Mouse (Mus musculus) spleen, adult 2 months (tissue): ENCODE measurements around the gene Tmem182. TPM values are rescaled to one million over a fixed set of nuclear protein-coding genes. Genes with fewer than 3 reads are reported as not detected.

Source experiments
- DNase-seq, 2 experiments: peaks; one replicate each; pipeline versions ENCODE4 v3.0.0 to v3.0.0-alpha.2; 2012 to 2021; ENCODE audit warnings: low spot score in 2 of 2, low read depth in 1 of 2
- H3K27ac ChIP-seq: fragments of 200-500 bp; 2 replicates; pipeline ENCODE4 v1.5.1; 2012; ENCODE audit warnings: low read length, inconsistent platforms; ENCODE audit not compliant: insufficient read depth
- H3K27me3 ChIP-seq: fragments of 200-500 bp; 2 replicates; pipeline ENCODE4 v1.6.1; 2012; ENCODE audit warnings: mild to moderate bottlenecking, moderate library complexity, low read length, inconsistent platforms; ENCODE audit not compliant: control insufficient read depth, insufficient read depth
- H3K36me3 ChIP-seq: fragments of 200-500 bp; 2 replicates; pipeline ENCODE4 v1.6.1; 2012; ENCODE audit warnings: mild to moderate bottlenecking, low read length, inconsistent platforms; ENCODE audit not compliant: control insufficient read depth, insufficient read depth
- H3K4me1 ChIP-seq: fragments of 200-500 bp; 2 replicates; pipeline ENCODE4 v1.6.1; 2011; ENCODE audit warnings: inconsistent platforms; ENCODE audit not compliant: control insufficient read depth, insufficient read depth, insufficient read length
- H3K4me3 ChIP-seq: fragments of 200-500 bp; 2 replicates; pipeline ENCODE4 v1.5.1; 2011; ENCODE audit warnings: mild to moderate bottlenecking, inconsistent platforms; ENCODE audit not compliant: insufficient read depth, insufficient read length; ENCODE audit errors: extremely low read depth
- CTCF ChIP-seq: fragments of 200-500 bp; IDR thresholded peaks from 2 replicates; pipeline ENCODE4 v1.5.1; 2011; ENCODE audit warnings: mild to moderate bottlenecking, inconsistent platforms; ENCODE audit not compliant: insufficient read depth, insufficient read length, insufficient replicate concordance; ENCODE audit errors: extremely low read depth
- POLR2A ChIP-seq: fragments of 200-500 bp; IDR thresholded peaks from 2 replicates; pipeline ENCODE4 v1.6.1; 2011; ENCODE audit warnings: low read depth, low read length, inconsistent platforms
- polyA plus RNA-seq: library from polyadenylated mRNA; depleted of rRNA; stranded (reverse); fragments of >200 nt; gene quantifications from 2 replicates; pipeline ENCODE4 v1.2.3, GENCODE M21; 2012; rRNA removed

Tmem182 gene
- polyA plus RNA-seq, 1 experiment, result 0.07 TPM

- Histone ChIP-seq H3K27ac (no peak overlapping the region), H3K27me3 (no peaks in the 10 kb centered on the region), H3K4me3 (no peak overlapping the region), H3K4me1 (no peaks in the 10 kb centered on the region), H3K36me3 (no peaks in the 10 kb centered on the region)
- DNase-seq, result no peak
- TF ChIP-seq POLR2A (no peak), CTCF (no peak)
Measured at GRCm38 (mm10) chr1:40903712-40904111, 98.3 kb downstream of the Tmem182 start.

Other genes with a start within 250 kb of the Tmem182 start
- gene Slc9a4, start 225.5 kb upstream of the Tmem182 start, polyA plus RNA-seq, result 0.02 and 0.05 TPM in 2 replicates
- gene Slc9a2, start 125.0 kb upstream of the Tmem182 start, polyA plus RNA-seq, result 0.09 and 0.29 TPM in 2 replicates
- gene Mfsd9, start 14.9 kb upstream of the Tmem182 start, polyA plus RNA-seq, result 0.83 and 1.00 TPM in 2 replicates